Mouse (Mus musculus) 3T3-L1 (cell line): ENCODE measurements around the gene Ubl7.

Experiments
- DNase-seq: peaks from one replicate; pipeline ENCODE4 v3.0.0-alpha.2; 2015; ENCODE audit warnings: low read depth, low spot score

Gene Ubl7

GRCm38 (mm10) chr9:57921491-57922060 is 10.8 kb downstream of the Ubl7 start:
- no peak for DNase-seq

DNA sequence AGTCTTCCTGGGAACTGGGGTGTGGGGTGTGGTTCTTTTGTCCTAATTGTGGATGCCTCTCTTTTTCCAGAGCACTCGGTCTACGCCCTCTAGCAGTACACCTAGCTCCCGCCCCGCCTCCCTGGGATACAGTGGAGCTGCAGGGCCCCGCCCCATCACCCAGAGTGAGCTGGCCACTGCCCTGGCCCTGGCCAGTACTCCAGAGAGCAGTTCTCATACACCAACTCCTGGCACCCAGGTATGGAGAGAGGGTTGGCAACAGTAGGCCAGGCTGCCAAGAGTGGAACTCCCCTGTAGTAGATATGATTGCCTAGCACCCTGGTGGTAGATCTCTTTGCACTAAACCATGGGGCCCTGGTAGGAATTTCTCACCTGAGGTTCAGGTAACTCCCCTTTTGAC is 11.6 kb downstream of the Ubl7 start:
- DNase-seq, result no peak

DNA sequence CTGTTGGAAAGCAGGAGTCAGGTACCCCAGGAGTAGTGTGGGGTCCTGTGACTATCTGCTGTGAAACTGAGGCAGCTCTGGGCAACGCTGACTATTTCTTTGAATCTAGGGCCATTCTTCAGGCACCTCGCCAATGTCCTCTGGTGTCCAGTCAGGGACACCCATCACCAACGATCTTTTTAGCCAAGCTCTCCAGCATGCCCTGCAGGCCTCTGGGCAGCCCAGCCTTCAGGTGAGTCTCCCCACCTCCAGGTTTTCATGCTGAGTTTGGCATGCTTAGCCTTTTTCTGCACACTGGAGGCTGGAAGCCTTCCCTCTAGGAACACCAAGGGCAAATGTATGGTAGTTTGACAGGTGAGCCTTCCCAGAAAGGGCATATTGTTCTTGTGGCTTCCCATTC is 12.3 kb downstream of the Ubl7 start:
- no peak for DNase-seq

DNA sequence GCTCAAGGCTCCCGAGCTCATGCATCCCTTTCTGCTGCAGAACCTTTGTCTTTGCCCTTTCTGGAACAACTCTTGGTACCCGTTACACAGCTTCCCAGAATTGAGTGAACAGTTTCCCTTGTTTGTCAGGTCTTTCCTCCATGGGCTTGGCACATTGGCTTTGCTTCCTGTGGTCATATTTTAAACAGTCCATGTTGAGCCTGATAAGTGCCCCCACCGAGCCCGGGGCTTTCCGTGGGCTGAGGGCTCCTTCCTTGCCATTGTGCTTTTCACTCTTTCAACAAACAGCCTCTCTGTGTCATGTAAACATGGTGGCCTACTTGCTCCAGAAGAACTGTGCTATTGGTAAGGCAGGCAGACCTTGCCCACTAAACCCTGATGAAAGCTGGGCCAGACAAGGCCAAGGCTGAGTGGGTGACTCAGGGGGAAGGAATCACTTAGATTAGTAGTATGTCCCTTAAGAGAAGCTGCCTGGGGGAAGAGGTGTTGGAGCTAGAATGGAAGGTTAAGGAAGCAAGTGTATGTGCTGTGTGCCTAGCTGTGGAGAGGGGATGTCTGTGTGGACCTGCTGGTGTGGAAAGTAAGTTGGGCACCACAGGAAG is 20.5 kb downstream of the Ubl7 start:
- peak; percentile 75 for DNase-seq

DNA sequence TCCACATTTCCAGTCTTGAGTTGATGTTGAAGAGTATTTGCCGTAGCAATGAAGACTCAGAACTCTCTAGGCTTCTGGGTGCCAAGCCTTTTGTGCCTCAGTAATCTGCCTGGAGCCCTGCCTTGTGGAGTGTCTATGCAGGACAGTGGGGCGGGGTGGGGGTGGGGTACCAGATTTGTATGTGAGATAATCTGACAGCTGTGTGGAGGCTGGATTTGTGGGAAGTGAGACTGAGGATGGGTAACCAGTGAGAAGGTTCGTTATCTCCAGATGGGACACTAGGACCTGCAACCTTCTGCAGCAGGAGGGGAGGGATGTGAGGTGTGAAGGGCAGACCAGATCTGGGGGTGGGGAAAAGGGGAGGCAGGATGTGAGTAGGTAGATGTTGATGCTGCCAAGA is 21.5 kb downstream of the Ubl7 start:
- no peak for DNase-seq

DNA sequence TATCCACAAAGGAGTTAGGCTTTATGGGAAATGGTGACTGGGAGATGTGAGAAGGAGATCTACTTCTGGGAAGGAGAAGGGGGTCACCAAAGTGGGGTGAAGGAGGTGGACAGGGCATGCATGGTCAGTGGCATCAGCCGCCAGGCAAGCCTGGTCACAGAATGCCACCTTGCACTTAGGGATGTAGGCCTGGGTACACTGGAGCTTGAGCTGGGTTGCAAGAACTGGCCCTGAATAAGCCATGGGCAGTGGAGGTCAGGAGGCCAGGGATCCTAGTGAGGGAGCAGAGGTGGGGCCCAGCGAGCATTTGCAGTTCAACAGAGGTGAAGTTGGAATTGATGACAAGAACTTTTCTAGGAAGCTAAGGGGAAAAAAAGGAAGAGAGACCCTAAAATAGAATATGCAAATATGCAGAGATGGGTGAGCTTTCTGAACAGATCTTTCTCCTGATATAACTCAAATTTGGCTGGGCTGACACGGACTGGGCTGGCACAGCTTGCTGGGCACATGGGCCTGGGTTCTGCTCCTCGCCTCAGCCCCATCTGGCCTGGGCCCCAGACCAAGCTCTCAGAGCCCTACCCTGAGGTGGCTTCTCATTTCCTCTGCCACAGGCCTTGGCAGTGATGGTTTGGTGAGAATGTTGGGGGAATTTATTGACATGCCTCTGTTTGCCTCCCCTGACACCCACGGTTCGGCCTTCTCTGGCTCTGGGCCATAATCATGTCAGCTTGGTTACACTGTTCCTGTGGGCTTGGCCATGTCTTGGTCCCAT is 22.2 kb downstream of the Ubl7 start:
- DNase-seq, result no peak

DNA sequence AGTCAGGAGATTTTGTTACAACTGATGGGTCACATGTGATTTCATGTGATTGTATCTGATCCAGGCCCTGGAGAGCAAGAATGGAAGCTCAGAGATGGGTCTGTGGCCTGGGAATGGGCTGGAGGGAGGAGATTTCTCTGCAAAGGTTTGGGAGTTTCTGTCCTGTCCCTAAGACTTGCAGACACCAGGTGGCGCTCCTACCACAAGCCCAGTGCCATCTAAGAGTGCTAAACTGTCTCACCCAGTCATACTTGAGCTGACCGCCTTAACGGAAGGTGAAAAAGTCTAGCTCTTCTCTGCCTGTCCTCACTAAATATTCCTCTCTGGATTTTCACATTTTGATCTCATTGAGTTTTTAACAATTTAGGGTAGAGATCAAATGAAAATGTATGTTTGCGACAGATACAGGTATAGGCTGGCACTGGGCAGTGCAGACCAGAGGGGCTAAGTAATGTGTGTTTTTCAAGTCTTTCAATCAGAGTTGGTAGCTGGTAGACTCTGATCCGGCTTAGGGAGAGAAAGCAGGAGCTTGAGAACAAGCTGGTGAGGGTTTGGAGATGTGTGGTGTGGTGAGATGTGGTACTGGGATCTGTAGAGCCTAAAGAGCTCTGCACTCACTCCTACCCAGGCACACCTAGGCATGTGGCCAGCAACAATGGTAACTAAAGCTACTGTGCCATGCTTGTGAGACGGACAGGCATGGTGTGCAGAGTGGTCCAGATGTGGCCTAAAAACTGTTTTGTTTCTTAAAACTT is 25.1 kb downstream of the Ubl7 start:
- DNase-seq, result peak; percentile 93

- no peak for DNase-seq
Observed at GRCm38 (mm10) chr9:57937171-57937570, 26.4 kb downstream of the Ubl7 start.

DNA sequence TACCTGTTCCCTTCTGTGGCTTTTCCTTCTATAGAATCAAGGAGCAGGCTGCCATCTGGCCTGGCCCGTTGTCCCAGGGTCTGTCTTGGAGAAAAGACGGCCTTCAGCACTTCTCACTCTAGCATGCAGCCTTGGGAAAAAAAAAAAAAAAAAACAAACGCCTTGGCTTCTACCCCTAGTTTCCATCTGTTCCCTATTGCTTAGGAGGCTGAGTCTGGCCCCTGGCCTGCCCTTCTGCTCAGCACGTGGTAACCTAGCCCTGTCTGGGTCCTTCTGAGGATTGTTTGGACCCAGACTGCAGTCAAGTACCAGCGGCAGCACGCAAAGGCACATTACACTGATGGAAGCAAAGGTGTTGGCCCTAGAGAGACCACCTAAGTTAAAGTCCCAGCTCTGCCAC is 26.9 kb downstream of the Ubl7 start:
- DNase-seq, result peak; percentile 29

- DNase-seq, result peak; percentile 72
Observed at GRCm38 (mm10) chr9:57938225-57939055, 27.7 kb downstream of the Ubl7 start.

GRCm38 (mm10) chr9:57939431-57940348 is 28.9 kb downstream of the Ubl7 start, which contains the start of gene Sema7a:
Gene Sema7a, plus strand, starts transcription at chr9:57940112.
- DNase-seq, result no peak

GRCm38 (mm10) chr9:57940349-57940794 is 29.6 kb downstream of the Ubl7 start:
- DNase-seq, result no peak

GRCm38 (mm10) chr9:57940861-57941638 is 30.3 kb downstream of the Ubl7 start:
- peak; percentile 52 for DNase-seq

DNA sequence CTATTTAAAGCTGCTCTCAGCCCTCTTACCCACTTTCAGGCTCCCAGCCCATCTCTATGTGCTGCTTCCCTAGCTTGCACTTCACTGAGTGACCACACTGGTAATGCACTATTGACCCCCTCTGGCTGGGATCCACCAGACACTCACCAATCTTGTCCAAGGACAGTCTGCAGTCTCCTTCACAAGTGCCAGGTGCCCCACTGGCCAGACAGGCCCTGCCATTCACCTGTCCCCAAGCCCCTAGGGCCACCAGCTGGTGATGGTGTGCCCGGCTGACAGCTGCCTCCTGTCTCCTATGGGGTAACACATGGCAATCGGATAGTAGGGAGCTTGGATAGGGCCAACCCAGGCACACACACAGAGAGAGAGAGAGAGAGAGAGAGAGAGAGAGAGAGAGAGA is 31.3 kb downstream of the Ubl7 start:
- no peak for DNase-seq

DNA sequence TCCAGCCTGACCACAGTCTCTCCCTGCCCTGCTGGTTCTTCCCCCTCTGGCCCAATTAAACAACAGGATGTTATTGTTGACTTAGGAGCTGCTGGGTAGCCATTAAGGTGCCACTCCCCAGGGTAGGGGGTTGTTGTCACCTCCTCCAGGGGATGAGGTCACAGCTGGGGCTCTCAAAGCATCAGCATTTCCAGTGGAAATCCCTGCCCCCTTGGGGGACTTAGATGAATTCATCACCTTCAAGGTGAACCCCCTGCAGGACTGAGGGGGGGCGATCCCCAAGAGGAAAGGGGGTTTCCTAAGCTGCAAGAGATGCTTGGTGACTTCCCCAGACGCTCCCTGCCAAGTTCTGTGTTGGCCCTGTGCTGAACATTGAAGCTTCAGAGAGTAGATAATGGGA is 32.3 kb downstream of the Ubl7 start:
- DNase-seq, result no peak

DNA sequence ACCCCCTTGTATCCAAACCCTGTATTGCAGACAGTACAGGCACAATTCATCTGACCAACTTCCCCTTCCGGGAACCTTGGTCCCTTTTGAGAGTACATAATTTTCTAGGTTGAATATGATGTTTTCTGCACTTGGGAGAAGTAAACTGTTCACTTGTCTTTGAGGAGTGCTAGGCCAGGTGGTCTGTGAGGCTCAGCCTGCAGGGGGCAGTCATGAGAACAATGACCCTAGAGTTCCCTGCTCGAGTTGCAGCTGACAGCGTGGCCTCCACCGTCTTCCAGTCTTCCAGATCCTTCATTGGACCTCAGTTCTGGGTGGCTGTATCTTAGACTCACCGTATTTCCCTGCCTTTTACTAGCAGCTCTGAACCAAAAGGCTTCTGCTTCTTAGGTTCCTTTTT is 33.8 kb downstream of the Ubl7 start:
- peak; percentile 56 for DNase-seq

- no peak for DNase-seq
Observed at GRCm38 (mm10) chr9:57945771-57946616, 35.2 kb downstream of the Ubl7 start.

GRCm38 (mm10) chr9:57947381-57948030 is 36.7 kb downstream of the Ubl7 start:
- DNase-seq, result no peak
